Mouse (Mus musculus) lung, postnatal 0 days (tissue): ENCODE results near the gene Eps8. TPM values are rescaled to one million over a fixed set of nuclear protein-coding genes. Genes with fewer than 3 reads are reported as not detected.

Source experiments
- ATAC-seq: fragments of 200-750 bp; cut with Nextera tagmentation; 2 replicates; pipeline ENCODE4 v1.8.0; 2017; ENCODE audit warnings: moderate library complexity
- DNase-seq: peaks from one replicate; pipeline ENCODE4 v3.0.0-alpha.2; 2016; ENCODE audit warnings: low spot score
- H3K27ac ChIP-seq: fragments of 300-500 bp; sonication (generic); 2 replicates; pipeline ENCODE4 v1.5.1; 2014; ENCODE audit warnings: antibody characterized with exemption, mild to moderate bottlenecking, low read length, mixed read lengths
- H3K27me3 ChIP-seq: fragments of 300-500 bp; sonication (generic); replicated peaks from 2 replicates; pipeline ENCODE4 v1.6.1; 2014; ENCODE audit warnings: low read length, mixed read lengths; ENCODE audit not compliant: insufficient read depth
- H3K36me3 ChIP-seq: fragments of 300-500 bp; sonication (generic); 2 replicates; pipeline ENCODE4 v1.6.1; 2014; ENCODE audit warnings: low read length, mixed read lengths; ENCODE audit not compliant: insufficient read depth
- H3K4me1 ChIP-seq: fragments of 300-500 bp; sonication (generic); 2 replicates; pipeline ENCODE4 v1.6.1; 2014; ENCODE audit warnings: antibody characterized with exemption, low read depth, low read length, mixed read lengths; ENCODE audit not compliant: insufficient read depth
- H3K4me2 ChIP-seq: fragments of 300-500 bp; sonication (generic); replicated peaks from 2 replicates; pipeline ENCODE4 v1.6.1; 2014; ENCODE audit warnings: low read depth, mild to moderate bottlenecking, low read length, moderate library complexity, mixed read lengths
- H3K4me3 ChIP-seq: fragments of 300-500 bp; sonication (generic); 2 replicates; pipeline ENCODE4 v1.5.1; 2014; ENCODE audit warnings: low read depth, low read length
- H3K9ac ChIP-seq: fragments of 300-500 bp; sonication (generic); replicated peaks from 2 replicates; pipeline ENCODE4 v1.6.1; 2014; ENCODE audit warnings: low read depth, mild to moderate bottlenecking
- H3K9me3 ChIP-seq: fragments of 300-500 bp; sonication (generic); 2 replicates; pipeline ENCODE4 v1.6.1; 2016; ENCODE audit warnings: low read length, mixed read lengths
- CTCF ChIP-seq: IDR thresholded peaks from 2 replicates; pipeline ENCODE4 v1.5.1; 2016; ENCODE audit warnings: antibody characterized with exemption, mild to moderate bottlenecking
- EP300 ChIP-seq: IDR thresholded peaks from 2 replicates; pipeline ENCODE4 v1.6.1; 2016; ENCODE audit warnings: antibody characterized with exemption, mild to moderate bottlenecking, control low read depth
- WGBS: fragments of 180-500 bp; shearing (Covaris S2); extraction: QIAGEN DNeasy Blood & Tissue Kit; methylation state at CpG from one replicate; pipeline ENCODE4 v1.1.7; 2014; 5-methylcytosine and 5-hydroxymethylcytosine counted together
- polyA plus RNA-seq: library from polyadenylated mRNA; unstranded; fragments of >200 nt; fragmentation: Nextera tagmentation; extraction: Ambion mirVana; gene quantifications from 2 replicates; pipeline ENCODE4 v1.2.1, GENCODE M21; 2015

Gene Eps8
- polyA plus RNA-seq, 1 experiment from 2014 or later: 27.8 TPM

- Histone ChIP-seq H3K9me3 (no peaks in the 10 kb centered on the region), H3K27ac (no peak overlapping the region), H3K4me1 (no peaks in the 10 kb centered on the region), H3K9ac (no peak overlapping the region), H3K36me3 (no peaks in the 10 kb centered on the region), H3K4me2 (no peak overlapping the region), H3K4me3 (no peak overlapping the region), H3K27me3 (no peaks in the 10 kb centered on the region)
- DNase-seq (no peak), ATAC-seq (no peak)
- 84% methylated on average over 8 of the region's 8 CpGs for WGBS
- TF ChIP-seq CTCF (no peak), EP300 (no peak)
Measured at GRCm38 (mm10) chr6:137695046-137695445, 40.4 kb upstream of the Eps8 start.

GRCm38 (mm10) chr6:137694310-137694709, 39.6 kb upstream of the Eps8 start:
- no peaks in the 10 kb centered on the region for H3K36me3 ChIP-seq
- no peaks in the 10 kb centered on the region for H3K9me3 ChIP-seq
- H3K4me3 ChIP-seq: no peak overlapping the region
- H3K4me1 ChIP-seq: no peaks in the 10 kb centered on the region
- H3K27me3 ChIP-seq: no peaks in the 10 kb centered on the region
- ATAC-seq (no peak), DNase-seq (no peak)
- no peak overlapping the region for H3K27ac ChIP-seq
- no peak for TF ChIP-seq EP300
- TF ChIP-seq CTCF: no peak
- H3K9ac ChIP-seq: no peak overlapping the region
- 59% methylated on average over 2 of the region's 2 CpGs for WGBS
- H3K4me2 ChIP-seq: no peak overlapping the region

GRCm38 (mm10) chr6:137690550-137691119, 36.0 kb upstream of the Eps8 start:
- Histone ChIP-seq H3K9ac (no peak overlapping the region), H3K9me3 (no peaks in the 10 kb centered on the region), H3K4me2 (no peak overlapping the region), H3K4me3 (no peak overlapping the region), H3K27me3 (no peaks in the 10 kb centered on the region), H3K36me3 (no peaks in the 10 kb centered on the region), H3K4me1 (no peaks in the 10 kb centered on the region), H3K27ac (no peak overlapping the region)
- WGBS: 40% methylated on average over 2 of the region's 2 CpGs
- no peak for TF ChIP-seq EP300
- TF ChIP-seq CTCF: no peak
- ATAC-seq (peak; percentile 55), DNase-seq (no peak)

GRCm38 (mm10) chr6:137688506-137689105, 33.9 kb upstream of the Eps8 start:
- no peaks in the 10 kb centered on the region for H3K27me3 ChIP-seq
- no peak overlapping the region for H3K9ac ChIP-seq
- DNase-seq (peak; percentile 13), ATAC-seq (no peak)
- H3K4me3 ChIP-seq: no peak overlapping the region
- H3K4me2 ChIP-seq: no peak overlapping the region
- 50% methylated on average over 11 of the region's 11 CpGs for WGBS
- no peak overlapping the region for H3K27ac ChIP-seq
- H3K9me3 ChIP-seq: no peaks in the 10 kb centered on the region
- no peaks in the 10 kb centered on the region for H3K36me3 ChIP-seq
- TF ChIP-seq EP300 (no peak), CTCF (no peak)
- H3K4me1 ChIP-seq: no peaks in the 10 kb centered on the region

GRCm38 (mm10) chr6:137688079-137688478, 33.4 kb upstream of the Eps8 start:
- no peak; the same call in 1 of the 2 replicates for ATAC-seq
- DNase-seq: no peak
- Histone ChIP-seq H3K27ac (no peak overlapping the region), H3K36me3 (no peaks in the 10 kb centered on the region), H3K4me2 (no peak overlapping the region), H3K4me1 (no peaks in the 10 kb centered on the region), H3K27me3 (no peaks in the 10 kb centered on the region), H3K9me3 (no peaks in the 10 kb centered on the region), H3K4me3 (no peak overlapping the region), H3K9ac (no peak overlapping the region)
- 71% methylated on average over 3 of the region's 3 CpGs for WGBS
- no peak for TF ChIP-seq EP300
- no peak for TF ChIP-seq CTCF

GRCm38 (mm10) chr6:137687667-137688066, 33.0 kb upstream of the Eps8 start:
- no peak for DNase-seq
- H3K9me3 ChIP-seq: no peaks in the 10 kb centered on the region
- no peak overlapping the region for H3K4me2 ChIP-seq
- no peaks in the 10 kb centered on the region for H3K4me1 ChIP-seq
- H3K27ac ChIP-seq: no peak overlapping the region
- no peaks in the 10 kb centered on the region for H3K36me3 ChIP-seq
- no peak overlapping the region for H3K9ac ChIP-seq
- TF ChIP-seq EP300 (no peak), CTCF (no peak)
- no peak overlapping the region for H3K4me3 ChIP-seq
- 89% methylated on average over 5 of the region's 5 CpGs for WGBS
- H3K27me3 ChIP-seq: no peaks in the 10 kb centered on the region
- ATAC-seq: no peak
